Mouse (Mus musculus): ENCODE measurements around the gene Znrf4. TPM values are rescaled to one million over a fixed set of nuclear protein-coding genes. Genes with fewer than 3 reads are reported as not detected.

Znrf4 gene
- not detected for total RNA-seq (2021)
- long read RNA-seq, experiment 1 = 0 reads
- long read RNA-seq, experiment 2 = 0 reads

GRCm38 (mm10) chr17:56512310-56512709 is at the start of gene Znrf4:
TSS of gene Znrf4 (minus strand) at chr17:56512431.
- DNase-seq (ENCODE audit: low spot score) = no peak

- DNase-seq (ENCODE audit: low spot score) = no peak
These were observed 49.6 kb upstream of the Znrf4 start for GRCm38 (mm10) chr17:56561866-56562265.

GRCm38 (mm10) chr17:56560131-56560530 is 47.9 kb upstream of the Znrf4 start:
- DNase-seq (ENCODE audit: low spot score) = no peak

- DNase-seq (ENCODE audit: low spot score) = no peak
These were observed 47.2 kb upstream of the Znrf4 start for GRCm38 (mm10) chr17:56559386-56559785.

- DNase-seq (ENCODE audit: low spot score) = peak; percentile 43
These were observed 46.2 kb upstream of the Znrf4 start for GRCm38 (mm10) chr17:56558448-56558847.

- no peak for DNase-seq (ENCODE audit: low spot score)
These were observed 41.9 kb upstream of the Znrf4 start, which contains the start of gene Gm20219 for GRCm38 (mm10) chr17:56554122-56554551. TSS of gene Gm20219 (minus strand) at chr17:56554387.

- DNase-seq (ENCODE audit: low spot score) = peak; percentile 66
These were observed 40.6 kb upstream of the Znrf4 start for GRCm38 (mm10) chr17:56552781-56553363.

GRCm38 (mm10) chr17:56551841-56552581 is 39.8 kb upstream of the Znrf4 start:
- DNase-seq (ENCODE audit: low spot score) = no peak

GRCm38 (mm10) chr17:56550784-56551475 is 38.7 kb upstream of the Znrf4 start:
- DNase-seq (ENCODE audit: low spot score) = no peak

- no peak for DNase-seq (ENCODE audit: low spot score)
These were observed 36.4 kb upstream of the Znrf4 start for GRCm38 (mm10) chr17:56548605-56549105.

GRCm38 (mm10) chr17:56547846-56548604 is 35.8 kb upstream of the Znrf4 start:
- no peak for DNase-seq (ENCODE audit: low spot score)

GRCm38 (mm10) chr17:56547116-56547845 is 35.0 kb upstream of the Znrf4 start:
- DNase-seq (ENCODE audit: low spot score) = peak; percentile 43

GRCm38 (mm10) chr17:56546576-56546975 is 34.3 kb upstream of the Znrf4 start:
- DNase-seq (ENCODE audit: low spot score) = no peak

- no peak for DNase-seq (ENCODE audit: low spot score)
These were observed 33.7 kb upstream of the Znrf4 start for GRCm38 (mm10) chr17:56545945-56546344.

GRCm38 (mm10) chr17:56544699-56545387 is 32.6 kb upstream of the Znrf4 start:
- DNase-seq (ENCODE audit: low spot score) = no peak

GRCm38 (mm10) chr17:56543684-56544224 is 31.5 kb upstream of the Znrf4 start:
- DNase-seq (ENCODE audit: low spot score) = no peak

GRCm38 (mm10) chr17:56542736-56543135 is 30.5 kb upstream of the Znrf4 start:
- no peak for DNase-seq (ENCODE audit: low spot score)

- no peak for DNase-seq (ENCODE audit: low spot score)
These were observed 28.3 kb upstream of the Znrf4 start for GRCm38 (mm10) chr17:56540562-56540975.

GRCm38 (mm10) chr17:56537912-56538311 is 25.7 kb upstream of the Znrf4 start:
- no peak for DNase-seq (ENCODE audit: low spot score)

GRCm38 (mm10) chr17:56536874-56537273 is 24.6 kb upstream of the Znrf4 start:
- no peak for DNase-seq (ENCODE audit: low spot score)
